Mouse (Mus musculus): ENCODE results near the gene Hpf1.

The Hpf1 gene

DNA sequence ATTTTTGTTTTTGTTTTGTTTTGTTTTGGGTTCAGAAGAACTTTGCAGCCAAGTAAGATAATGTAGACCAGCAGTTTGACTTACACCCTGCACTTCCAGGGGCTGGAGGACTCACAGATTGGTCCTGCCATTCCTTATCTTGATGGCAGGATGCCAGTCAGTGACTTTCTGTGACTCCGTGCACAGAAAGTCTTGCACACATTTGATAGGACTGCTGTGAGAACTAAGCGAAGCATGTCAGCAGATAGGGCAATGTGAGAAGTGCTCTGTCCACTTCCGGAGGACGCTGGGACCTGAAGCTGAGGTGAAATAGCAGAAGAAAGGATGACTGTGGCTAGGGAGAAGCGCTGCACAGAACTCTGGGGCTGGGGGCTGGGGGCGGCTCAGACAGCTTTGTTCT is 5.7 kb downstream of the Hpf1 start:
- DNase-seq (ENCODE audit: low spot score) = no peak

GRCm38 (mm10) chr8:60900147-60900546 is 9.9 kb downstream of the Hpf1 start:
- DNase-seq (ENCODE audit: low spot score) = no peak

DNA sequence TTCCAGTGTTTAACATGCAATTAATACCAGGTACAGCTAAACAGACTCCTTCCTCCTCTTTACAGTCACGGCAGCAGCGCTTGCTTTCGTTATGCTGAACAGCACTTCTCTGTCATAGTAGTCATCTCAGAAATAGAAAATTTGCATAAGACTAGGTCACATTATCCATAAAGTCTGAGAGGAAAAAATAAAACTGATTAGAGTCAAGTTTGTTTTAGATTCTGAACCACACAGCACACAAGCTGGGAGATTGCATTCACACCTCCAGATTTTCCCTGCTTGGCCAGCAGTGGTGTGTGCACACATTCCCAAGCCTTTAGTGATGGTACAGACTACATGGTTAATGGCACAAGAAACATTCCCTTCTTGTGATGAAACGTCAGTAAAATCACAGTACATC is 21.9 kb downstream of the Hpf1 start:
- no peak for DNase-seq (ENCODE audit: low spot score)

GRCm38 (mm10) chr8:60912554-60912953 is 22.3 kb downstream of the Hpf1 start:
- no peak for DNase-seq (ENCODE audit: low spot score)

GRCm38 (mm10) chr8:60919069-60919468 is 28.9 kb downstream of the Hpf1 start:
- DNase-seq (ENCODE audit: low spot score) = no peak

- DNase-seq (ENCODE audit: low spot score) = no peak
Measured at GRCm38 (mm10) chr8:60920176-60920575, 30.0 kb downstream of the Hpf1 start.

DNA sequence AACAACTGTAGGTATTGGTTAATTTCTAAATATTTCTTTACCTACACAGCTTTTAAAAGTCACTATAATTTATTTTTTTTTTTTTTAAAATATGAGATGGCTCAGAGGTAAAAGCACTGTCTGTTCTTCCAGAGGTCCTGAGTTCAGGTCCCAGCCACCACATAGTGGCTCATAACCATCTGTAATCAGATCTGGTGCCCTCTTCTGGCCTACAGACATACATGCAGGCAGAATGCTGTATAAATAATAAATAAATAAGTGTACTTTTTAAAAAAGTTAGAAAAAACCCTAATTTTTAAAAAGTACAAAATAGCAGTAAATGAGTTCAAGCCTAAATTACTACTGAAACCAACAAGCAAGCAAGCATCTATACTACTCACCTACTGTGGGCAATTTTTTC is 43.4 kb downstream of the Hpf1 start:
- no peak for DNase-seq (ENCODE audit: low spot score)

- DNase-seq (ENCODE audit: low spot score) = no peak
Measured at GRCm38 (mm10) chr8:60938717-60939424, 48.7 kb downstream of the Hpf1 start.

GRCm38 (mm10) chr8:60942867-60943266 is 52.6 kb downstream of the Hpf1 start:
- no peak for DNase-seq (ENCODE audit: low spot score)

- no peak for DNase-seq (ENCODE audit: low spot score)
Measured at GRCm38 (mm10) chr8:60947503-60947902, 57.3 kb downstream of the Hpf1 start.

- no peak for DNase-seq (ENCODE audit: low spot score)
Measured at GRCm38 (mm10) chr8:60949859-60950258, 59.6 kb downstream of the Hpf1 start.

DNA sequence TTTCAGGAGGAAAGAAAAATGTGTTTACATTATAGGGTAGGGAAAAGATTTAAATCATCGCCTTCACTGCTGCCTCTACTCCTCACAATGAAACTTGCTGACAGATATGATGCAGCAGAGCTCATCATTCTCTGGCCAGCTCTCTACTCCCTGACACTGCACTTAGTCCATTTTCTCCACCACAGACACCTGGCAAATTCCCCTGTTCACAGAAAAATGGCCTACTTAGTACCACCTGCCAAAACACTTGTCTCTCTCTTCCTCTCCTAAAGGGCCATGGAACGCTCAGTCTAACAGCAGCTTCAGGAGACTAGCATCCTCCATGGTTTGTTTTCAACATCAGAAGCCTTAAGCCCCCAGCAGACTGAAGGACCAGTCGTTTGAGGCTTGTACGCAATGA is 61.1 kb downstream of the Hpf1 start:
- DNase-seq (ENCODE audit: low spot score) = no peak

GRCm38 (mm10) chr8:60951757-60952156 is 61.5 kb downstream of the Hpf1 start:
- no peak for DNase-seq (ENCODE audit: low spot score)

GRCm38 (mm10) chr8:60952803-60953202 is 62.6 kb downstream of the Hpf1 start:
- DNase-seq (ENCODE audit: low spot score) = no peak

- DNase-seq (ENCODE audit: low spot score) = peak; percentile 64
Measured at GRCm38 (mm10) chr8:60954281-60955014, 64.2 kb downstream of the Hpf1 start.

DNA sequence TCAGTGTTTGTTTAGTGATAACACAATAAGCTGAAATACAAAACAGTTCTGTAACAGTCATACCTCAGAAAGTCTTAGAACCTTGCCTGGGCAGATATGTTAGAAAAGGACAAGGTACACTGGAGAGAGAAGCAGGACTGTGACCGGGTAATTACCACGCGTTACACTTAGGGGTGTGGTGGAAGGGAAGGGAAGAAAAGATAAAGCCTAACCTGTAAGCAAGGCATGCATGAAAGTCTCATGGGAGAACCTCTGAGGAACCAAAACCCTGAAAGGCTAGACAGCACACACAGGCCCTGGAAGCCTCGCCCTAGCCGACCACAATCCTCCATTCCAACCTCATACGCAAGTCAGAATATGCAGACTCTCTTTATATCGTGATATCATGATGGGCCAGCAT is 66.6 kb downstream of the Hpf1 start:
- no peak for DNase-seq (ENCODE audit: low spot score)

All from testis, postnatal 10 days (tissue).